Mouse (Mus musculus) frontal cortex, postnatal 10 days (tissue): ENCODE measurements around the gene Faim2.
A peak's percentile ranks its signal among the peaks of the same experiment; 100 is the strongest.

Source experiments
- DNase-seq, 2 experiments: peaks; one replicate each; pipeline ENCODE4 v3.0.0; 2022; ENCODE audit warnings: low spot score in 2 of 2, mixed read lengths in 1 of 2

The Faim2 gene

GRCm38 (mm10) chr15:99469067-99469466, 58.9 kb downstream of the Faim2 start:
- DNase-seq = peak; percentile 73 to 78

- no peak for DNase-seq
Observed at GRCm38 (mm10) chr15:99463194-99463593, 64.8 kb downstream of the Faim2 start.

- DNase-seq = peak; percentile 88 to 90
Observed at GRCm38 (mm10) chr15:99457606-99458401, 70.2 kb downstream of the Faim2 start, which contains the start of gene Nckap5l. Gene Nckap5l (minus strand): TSS chr15:99457748.

GRCm38 (mm10) chr15:99456963-99457605, 70.9 kb downstream of the Faim2 start:
- peak; percentile 48 to 72 for DNase-seq

GRCm38 (mm10) chr15:99456338-99456962, 71.5 kb downstream of the Faim2 start:
- no peak for DNase-seq

GRCm38 (mm10) chr15:99455415-99455814, 72.5 kb downstream of the Faim2 start:
- DNase-seq = no peak

GRCm38 (mm10) chr15:99454585-99455279, 73.2 kb downstream of the Faim2 start:
- no peak for DNase-seq

- DNase-seq = no peak
Observed at GRCm38 (mm10) chr15:99453153-99453900, 74.6 kb downstream of the Faim2 start.

- DNase-seq = no peak
Observed at GRCm38 (mm10) chr15:99449751-99450280, 78.1 kb downstream of the Faim2 start.

GRCm38 (mm10) chr15:99449131-99449750, 78.7 kb downstream of the Faim2 start:
- DNase-seq = peak; percentile 59 to 63
